Mouse (Mus musculus) granulocyte monocyte progenitor cell, adult 5-6 weeks (primary cell): ENCODE measurements around the gene Ehbp1. TPM values are rescaled to one million over a fixed set of nuclear protein-coding genes. Genes with fewer than 3 reads are reported as not detected.

Source experiments
- ATAC-seq: replicated peaks from 2 replicates; pipeline ENCODE4 v1.8.0; 2016; ENCODE audit warnings: mild to moderate bottlenecking, moderate TSS enrichment, inconsistent platforms; ENCODE audit not compliant: poor library complexity, severe bottlenecking
- total RNA-seq, 2 experiments: library from RNA; stranded (forward) in 1 of 2; stranded (reverse) in 1 of 2; fragments of 200-712, 200-1000 nt in 1 of 2; fragments of >200 nt in 1 of 2; fragmentation: Nextera tagmentation in 1 of 2; gene quantifications; 2 replicates each; pipeline ENCODE4 v1.2.3; 2014 to 2017

The Ehbp1 gene
- 4.4 and 9.1 TPM in 2 replicates for total RNA-seq (2014; fragmentation: Nextera tagmentation)
- total RNA-seq (2017) = 2.6 and 2.8 TPM in 2 replicates

DNA sequence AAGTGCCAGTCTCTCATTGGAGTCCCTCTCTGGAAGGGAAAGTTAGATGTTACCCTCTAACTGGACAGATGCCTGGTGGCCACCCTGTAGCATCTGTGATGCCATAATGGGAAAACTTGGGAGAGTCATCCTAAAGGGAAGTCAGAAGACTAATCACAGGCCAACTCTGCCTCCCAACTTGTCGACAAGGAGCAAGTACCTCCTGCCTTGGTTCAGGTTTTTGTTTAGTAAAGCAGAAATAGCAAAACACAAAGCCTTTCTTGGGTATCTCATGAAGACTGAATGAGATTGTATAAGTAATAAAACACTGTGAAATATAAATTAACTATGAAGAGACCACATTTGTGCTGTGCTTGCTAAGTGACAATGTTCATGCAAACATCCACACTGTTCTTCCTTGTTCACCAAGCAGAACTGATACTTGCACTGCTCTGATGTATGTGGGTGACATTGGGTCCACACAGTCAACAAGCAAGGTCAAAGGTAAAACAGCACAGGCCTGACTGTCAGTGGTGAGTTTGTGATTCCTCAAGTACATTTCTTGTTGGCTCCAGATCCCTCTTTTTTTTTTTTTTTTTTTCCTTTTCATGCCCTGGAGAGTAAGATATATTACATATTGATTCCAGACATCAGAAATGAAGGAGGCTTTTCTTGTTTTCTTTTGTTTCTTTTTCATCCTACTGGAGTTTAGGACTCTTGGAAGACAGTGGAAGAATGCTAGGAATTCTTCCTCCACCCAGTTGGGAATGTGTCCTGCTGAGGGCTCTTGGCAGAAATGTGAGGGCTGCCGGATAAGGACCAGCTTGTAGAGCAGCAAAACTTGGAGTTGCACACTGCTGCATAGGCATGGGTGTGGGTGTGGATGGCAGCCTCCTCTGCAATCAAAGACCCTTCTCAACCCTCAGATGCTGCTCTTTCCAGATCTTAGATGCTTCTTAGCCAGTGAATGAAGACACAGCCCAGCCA is at the start of gene Ehbp1:
Ehbp1 (minus strand) TSS at position 51 of the 966 bp plus-strand sequence.
- no peak for ATAC-seq

DNA sequence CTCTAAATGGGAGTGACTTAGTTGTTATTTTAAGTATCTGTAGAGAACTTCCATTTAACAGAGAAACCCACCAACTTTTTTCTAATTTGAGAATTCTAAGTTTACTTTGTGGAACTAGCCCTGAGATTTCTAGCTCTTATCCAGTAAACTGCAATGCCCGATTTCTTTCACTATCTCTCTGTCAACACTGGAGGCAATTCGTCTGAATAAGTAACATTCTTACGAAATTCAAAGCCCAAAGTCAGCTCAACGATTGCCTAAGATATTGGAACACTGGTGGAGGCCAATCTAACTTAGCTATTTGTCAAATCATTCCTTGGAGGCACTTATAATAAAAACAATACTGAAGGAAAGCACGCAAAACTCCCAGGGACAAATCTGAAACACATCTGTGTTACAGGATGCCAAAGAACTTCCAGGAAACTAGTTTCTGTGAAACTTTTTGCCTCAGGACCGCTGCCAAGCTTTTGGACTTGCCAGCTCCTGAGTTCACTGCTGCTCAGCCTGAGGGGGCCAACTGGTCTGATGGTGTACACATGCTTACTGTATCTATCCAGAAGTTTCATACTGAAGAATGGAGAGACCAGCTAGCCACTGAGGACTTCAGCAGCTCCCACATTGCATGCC is 45.5 kb upstream of the Ehbp1 start:
- ATAC-seq = no peak

DNA sequence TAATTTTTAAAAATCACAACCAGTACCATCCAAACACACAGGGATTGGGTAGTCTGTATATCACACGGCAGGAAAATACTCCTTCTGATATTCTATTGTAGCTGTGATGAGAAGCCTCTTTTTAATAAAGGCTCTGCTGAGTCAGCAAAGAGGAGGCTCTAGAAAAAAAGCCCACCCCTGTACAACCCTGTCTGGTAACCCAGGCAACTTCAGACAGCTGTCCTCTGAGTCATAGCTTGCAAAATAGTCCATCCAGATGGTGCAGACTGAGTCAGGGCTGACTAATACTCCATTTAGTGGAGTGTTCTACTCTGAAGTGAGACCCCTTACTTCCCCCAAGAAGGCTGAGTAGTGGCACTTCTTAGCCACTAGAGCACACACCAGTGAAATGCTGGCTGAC is 41.4 kb upstream of the Ehbp1 start:
- no peak for ATAC-seq

DNA sequence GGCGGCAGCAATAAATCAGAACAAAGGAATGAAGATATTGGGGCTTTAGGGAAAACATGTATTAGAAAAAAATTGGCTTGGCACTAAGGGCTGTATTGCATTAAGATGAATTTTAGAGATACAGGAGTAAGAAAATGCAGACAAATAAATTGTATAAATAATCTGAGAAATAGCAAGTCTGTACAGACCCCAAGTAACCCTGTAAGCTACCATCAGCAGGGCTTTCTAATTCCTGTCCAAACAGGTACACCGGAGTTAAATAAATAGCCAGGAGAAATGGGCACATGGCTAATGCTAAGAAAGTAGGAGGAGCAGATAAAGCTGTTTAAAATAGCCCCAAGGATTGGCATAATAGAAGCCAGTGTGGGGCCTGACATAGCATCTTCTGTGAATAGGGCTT is 32.7 kb upstream of the Ehbp1 start:
- ATAC-seq = no peak

- ATAC-seq = no peak
Measured at GRCm38 (mm10) chr11:22373290-22373674, 31.2 kb upstream of the Ehbp1 start.

- no peak for ATAC-seq
Measured at GRCm38 (mm10) chr11:22372609-22373289, 30.7 kb upstream of the Ehbp1 start.

DNA sequence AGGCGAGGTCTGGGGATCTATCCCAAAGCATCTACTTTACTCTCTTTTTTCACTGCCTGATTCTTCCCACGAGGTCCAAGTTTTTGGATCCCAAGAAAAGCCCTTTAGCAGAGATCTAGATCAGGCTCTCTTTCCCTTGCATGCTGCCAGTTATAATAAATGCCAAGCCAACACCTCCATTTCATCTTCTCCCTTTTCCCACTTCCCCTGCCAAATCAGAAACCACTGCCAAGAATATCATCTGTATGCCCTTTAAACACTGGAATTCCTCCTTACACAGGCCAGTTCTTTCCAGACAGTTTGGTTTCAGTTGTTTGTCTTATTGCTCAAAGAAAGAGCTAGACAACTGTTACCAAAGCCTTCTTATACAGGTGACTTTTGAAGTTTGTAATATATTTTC is 27.7 kb upstream of the Ehbp1 start:
- ATAC-seq = no peak

- ATAC-seq = no peak
Measured at GRCm38 (mm10) chr11:22368621-22369020, 26.5 kb upstream of the Ehbp1 start.

DNA sequence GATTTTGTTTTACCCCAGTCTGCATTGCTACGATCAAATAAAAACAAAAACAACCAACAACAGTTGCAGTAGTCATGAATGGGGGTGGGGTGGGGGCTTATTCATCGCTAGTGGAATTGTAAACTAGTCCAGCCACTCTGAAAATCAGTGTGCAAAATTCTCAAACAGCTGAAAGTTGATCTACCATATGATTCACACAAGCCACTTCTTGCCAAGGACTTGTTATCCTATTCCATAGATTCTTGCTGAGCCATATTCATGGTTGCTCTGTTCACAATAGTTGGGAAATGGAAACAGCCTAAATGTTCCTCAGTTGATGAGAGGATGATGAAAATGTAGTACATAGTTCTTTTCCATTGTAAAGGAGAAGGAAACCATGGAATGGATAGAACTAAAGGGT is 24.4 kb upstream of the Ehbp1 start:
- no peak for ATAC-seq

- ATAC-seq = no peak
Measured at GRCm38 (mm10) chr11:22353962-22354621, 12.0 kb upstream of the Ehbp1 start.

DNA sequence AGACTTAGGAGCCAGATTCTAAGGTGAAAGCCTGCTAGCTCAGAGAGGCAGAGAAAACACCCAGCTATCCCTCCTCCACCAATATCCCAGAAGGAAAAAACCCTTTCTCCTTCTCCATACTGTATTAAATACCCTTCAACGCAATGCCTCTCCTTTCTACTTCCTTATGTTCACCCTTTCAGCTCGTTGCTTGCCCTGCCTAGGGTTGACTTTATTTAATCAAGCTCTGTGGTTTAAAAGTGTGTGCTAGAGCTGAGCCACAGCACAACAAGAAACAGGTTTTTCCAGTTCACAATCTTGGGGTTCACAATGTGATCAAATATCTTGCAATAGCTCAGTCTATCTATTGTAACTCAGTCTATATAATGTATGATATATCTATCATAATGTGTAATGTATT is 7.9 kb upstream of the Ehbp1 start:
- ATAC-seq = no peak

DNA sequence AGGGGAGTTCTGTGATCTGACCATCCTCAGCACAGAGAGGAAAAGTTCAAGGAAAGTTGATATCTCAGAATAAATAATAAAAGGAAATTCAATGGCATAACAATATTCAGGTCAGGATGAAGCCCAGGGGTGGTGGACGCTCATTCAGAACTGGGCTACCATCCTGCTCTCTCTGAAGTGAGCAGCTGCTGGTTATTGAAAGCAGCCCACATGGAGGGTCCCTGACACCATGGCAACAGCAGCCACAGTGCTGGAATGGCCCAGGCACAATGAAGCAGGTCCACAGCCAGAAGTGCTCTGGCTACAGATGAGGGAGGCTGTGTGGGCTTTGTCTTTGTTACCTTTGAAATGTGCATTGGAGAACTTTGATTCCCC is 6.4 kb upstream of the Ehbp1 start:
- no peak for ATAC-seq

- no peak for ATAC-seq
Measured at GRCm38 (mm10) chr11:22347651-22348535, 5.8 kb upstream of the Ehbp1 start.

DNA sequence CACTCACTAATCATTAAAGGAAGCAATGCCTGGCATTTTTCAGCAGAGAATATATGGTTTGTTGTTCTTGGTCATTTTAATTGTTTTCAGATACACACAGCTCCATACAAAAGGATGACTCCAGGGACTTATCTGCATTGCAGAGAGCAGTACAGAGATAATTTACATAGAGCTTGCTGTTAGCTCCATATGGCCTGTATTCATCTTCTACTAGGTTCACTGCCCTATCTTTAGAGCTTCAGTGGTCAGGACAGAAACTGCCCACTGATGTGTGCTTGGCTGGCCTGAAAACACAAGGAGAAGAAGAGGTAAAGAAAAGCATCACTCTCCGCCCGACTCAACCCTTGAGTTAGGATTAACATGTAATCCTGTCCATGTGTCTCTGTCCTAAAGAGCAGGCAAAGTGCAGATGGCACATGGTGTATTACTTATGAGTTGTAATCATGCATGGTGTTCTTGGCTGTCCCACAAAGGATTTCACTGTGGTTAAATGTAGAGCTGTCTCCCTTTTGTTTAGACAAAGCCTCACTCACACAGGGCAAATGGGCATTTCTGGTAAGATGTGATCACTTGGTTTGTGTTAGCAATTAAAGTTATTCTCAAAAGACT is 14.7 kb downstream of the Ehbp1 start:
- ATAC-seq = no peak

DNA sequence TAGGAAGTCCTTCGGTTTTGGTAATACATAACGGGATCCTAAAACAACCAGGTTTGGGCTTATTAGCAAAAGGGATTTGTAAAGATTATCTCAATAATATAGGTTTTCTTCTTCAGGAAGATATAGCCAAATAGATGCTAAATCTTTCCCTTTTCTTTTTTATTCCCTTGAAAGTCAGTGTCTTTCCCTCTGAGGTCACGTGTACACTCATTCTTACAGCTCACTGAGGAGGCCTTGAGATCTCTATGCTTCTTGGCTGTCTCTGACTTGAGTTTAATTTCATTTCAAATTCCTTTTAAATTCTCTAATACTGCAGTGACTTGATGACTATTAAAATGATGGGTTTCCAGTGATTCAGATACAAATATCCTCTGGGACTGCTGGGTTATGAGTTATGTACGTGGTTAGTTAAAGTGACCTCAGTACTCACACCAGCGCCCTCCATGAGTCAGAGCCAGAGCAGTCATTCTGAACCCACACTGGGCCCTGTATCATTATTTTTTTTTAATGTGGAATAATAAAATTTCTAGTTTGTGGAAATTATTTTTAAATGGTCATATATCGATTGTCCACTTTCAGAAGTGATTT is 24.2 kb downstream of the Ehbp1 start:
- no peak for ATAC-seq

DNA sequence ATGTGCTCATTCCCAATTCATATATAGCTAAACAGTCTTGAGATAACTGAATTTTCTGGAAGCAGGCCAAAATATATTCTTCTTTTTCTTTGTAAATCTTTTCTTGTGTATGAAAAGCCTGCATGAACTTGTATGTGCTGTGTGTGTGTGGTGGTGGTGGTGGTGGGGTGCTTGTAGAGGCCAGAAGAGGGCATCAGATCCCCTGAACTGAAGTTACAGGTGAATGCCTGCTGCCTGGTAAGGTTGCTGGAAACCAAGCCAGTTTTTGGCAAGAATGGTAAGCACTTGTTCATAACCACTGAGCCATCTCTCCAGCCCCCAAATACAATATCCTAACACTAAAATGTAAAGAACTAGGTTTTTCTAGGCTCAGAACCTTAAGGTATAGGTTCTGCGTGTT is 26.3 kb downstream of the Ehbp1 start:
- ATAC-seq = no peak

- no peak for ATAC-seq
Measured at GRCm38 (mm10) chr11:22301164-22301563, 40.9 kb downstream of the Ehbp1 start.

DNA sequence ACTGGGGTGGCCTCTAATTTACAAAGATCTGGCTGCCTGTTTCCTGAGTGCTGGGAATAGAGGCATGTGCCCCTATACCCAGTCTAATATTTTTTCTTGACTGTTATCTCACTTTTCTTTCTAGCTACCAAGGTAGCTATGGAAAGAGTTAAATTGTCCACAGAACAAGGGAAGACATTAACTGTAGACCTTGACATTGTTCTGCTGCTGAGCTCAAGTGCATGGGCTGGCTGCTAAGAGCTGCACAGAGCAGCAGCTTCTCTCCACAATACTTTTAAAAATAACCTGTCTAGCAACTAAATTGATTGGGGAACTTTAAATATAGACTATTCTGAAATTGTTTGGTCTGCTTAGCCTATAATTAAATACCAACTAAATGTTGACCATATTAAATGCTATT is 52.9 kb downstream of the Ehbp1 start:
- no peak for ATAC-seq

GRCm38 (mm10) chr11:22287513-22287900 is 54.6 kb downstream of the Ehbp1 start:
- ATAC-seq = no peak
